Mouse (Mus musculus): Measurements from ENCODE around the gene Hdac9.

DNA sequence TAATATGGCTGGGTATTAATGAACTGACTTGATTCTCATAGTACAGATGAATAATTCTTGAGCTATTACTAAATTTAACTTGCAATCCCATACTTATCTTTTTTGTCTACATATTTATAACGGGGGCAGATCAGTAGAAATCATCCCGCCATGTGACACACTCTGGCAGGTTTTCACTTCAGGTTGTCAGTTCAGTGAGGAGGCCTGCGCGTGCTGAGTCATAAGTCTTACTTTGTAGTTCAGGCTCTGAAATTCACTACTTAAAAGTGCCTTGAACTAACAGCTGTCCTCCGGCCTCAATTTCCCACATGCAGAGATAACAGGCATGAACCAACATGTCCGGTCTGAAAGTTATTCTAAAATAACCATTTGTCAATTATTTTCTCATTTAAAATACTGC lies 239.8 kb downstream of the Hdac9 start:
- TF ChIP-seq POLR2A (IDR thresholded peaks at IDR 0.05; ENCODE audit: low read depth, low read length) = no peak
- no peak for TF ChIP-seq CTCF (IDR thresholded peaks at IDR 0.05; ENCODE audit: borderline replicate concordance, insufficient read depth, low read length)
